Mouse (Mus musculus) cortical plate, adult 2 months (tissue): ENCODE measurements around the gene Rap1gap. TPM values are rescaled to one million over a fixed set of nuclear protein-coding genes. Genes with fewer than 3 reads are reported as not detected.

Experiments used
- H3K27ac ChIP-seq: fragments of 200-500 bp; 2 replicates; pipeline ENCODE4 v1.5.1; 2012; ENCODE audit warnings: low read length, control low read depth, inconsistent platforms; ENCODE audit not compliant: insufficient read depth
- H3K4me1 ChIP-seq: fragments of 200-500 bp; 2 replicates; pipeline ENCODE4 v1.6.1; 2011; ENCODE audit warnings: low read length; ENCODE audit not compliant: control insufficient read depth, insufficient read depth
- H3K4me3 ChIP-seq: fragments of 200-500 bp; 2 replicates; pipeline ENCODE4 v1.5.1; 2011; ENCODE audit warnings: mild to moderate bottlenecking, low read length, control low read depth; ENCODE audit not compliant: insufficient read depth
- CTCF ChIP-seq: fragments of 200-500 bp; IDR thresholded peaks from 2 replicates; pipeline ENCODE4 v1.5.1; 2011; ENCODE audit warnings: mild to moderate bottlenecking, control low read depth, low read length; ENCODE audit not compliant: insufficient read depth; ENCODE audit errors: extremely low read depth
- POLR2A ChIP-seq: fragments of 200-500 bp; IDR thresholded peaks from 2 replicates; pipeline ENCODE4 v1.6.1; 2011; ENCODE audit warnings: mild to moderate bottlenecking, low read length, control low read depth; ENCODE audit not compliant: insufficient read depth; ENCODE audit errors: extremely low read depth
- polyA plus RNA-seq: library from polyadenylated mRNA; depleted of rRNA; stranded (reverse); fragments of >200 nt; gene quantifications from 2 replicates; pipeline ENCODE4 v1.2.3, GENCODE M21; 2012

Gene Rap1gap
- polyA plus RNA-seq, 1 experiment: 383 TPM

DNA sequence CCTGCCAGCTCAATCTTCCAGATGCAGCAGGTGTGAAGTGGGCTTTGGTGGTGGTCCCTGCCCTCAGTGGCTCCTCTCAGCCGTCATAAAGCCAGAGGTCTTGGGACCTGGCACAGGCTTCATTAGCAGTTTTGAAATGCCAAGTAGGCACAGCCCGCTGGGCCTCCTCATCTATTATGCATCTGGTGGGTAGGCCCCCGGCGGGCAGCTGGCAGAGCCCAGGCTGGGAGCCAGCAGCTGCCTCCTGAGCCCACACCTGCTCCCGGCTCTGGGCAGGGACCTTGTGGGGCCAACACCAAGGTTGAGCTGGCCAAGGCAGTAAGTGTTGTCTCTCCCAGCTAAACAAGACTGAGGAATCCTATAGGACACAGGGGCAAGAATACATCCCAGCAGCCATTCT is 21.8 kb downstream of the Rap1gap start:
- H3K4me3 ChIP-seq: no peak overlapping the region
- H3K27ac ChIP-seq: no peak overlapping the region
- TF ChIP-seq CTCF (no peak), POLR2A (no peak)
- H3K4me1 ChIP-seq: peaks cover 9% of the 10 kb centered on the region

GRCm38 (mm10) chr4:137687234-137687825 is 22.8 kb downstream of the Rap1gap start:
- no peak overlapping the region for H3K4me3 ChIP-seq
- peaks cover 8% of the 10 kb centered on the region for H3K4me1 ChIP-seq
- no peak overlapping the region for H3K27ac ChIP-seq
- TF ChIP-seq POLR2A (no peak), CTCF (no peak)

DNA sequence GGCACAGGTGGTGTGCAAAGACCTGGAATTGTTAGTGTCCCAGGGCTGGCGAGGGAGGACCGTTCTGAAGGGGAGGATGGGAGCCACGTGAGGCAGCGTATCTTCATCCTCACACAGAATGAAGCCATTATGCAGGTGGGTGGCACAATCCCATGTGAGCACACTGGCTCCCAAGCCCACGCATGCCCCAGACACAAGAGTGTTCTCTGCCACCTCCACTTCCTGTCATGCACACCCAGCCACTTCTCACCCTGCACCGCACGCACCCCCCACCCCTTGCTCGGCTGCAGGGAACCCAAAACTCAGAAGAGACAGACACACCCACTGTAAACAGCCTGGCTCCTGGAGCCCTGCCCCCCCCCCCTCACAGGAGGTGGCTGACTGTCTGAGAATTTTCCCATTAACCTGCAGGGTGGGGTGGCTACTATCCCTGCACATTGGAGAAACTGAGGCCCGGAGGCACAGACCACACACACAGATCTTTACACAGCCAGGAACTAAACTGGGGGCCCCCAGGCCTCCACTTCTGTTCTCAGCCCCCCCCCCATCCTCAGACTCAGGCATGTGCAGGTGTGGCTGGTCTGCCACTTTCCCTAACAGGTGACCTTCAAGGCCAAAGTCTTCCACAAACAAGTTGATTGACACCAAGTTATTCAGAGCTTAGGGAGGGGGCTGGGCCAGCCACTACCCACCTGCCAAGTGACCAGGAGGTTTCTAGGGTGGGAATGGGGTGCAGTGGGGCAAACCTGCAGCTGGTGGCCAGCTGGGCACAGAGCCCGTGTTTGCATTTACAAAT is 27.8 kb downstream of the Rap1gap start:
- no peak for TF ChIP-seq POLR2A
- TF ChIP-seq CTCF: no peak
- no peak overlapping the region for H3K4me3 ChIP-seq
- no peak overlapping the region for H3K27ac ChIP-seq
- H3K4me1 ChIP-seq: peaks cover 8% of the 10 kb centered on the region

GRCm38 (mm10) chr4:137695300-137695699 is 30.8 kb downstream of the Rap1gap start:
- H3K4me1 ChIP-seq: peaks cover 19% of the 10 kb centered on the region
- H3K27ac ChIP-seq: no peak overlapping the region
- H3K4me3 ChIP-seq: no peak overlapping the region
- TF ChIP-seq POLR2A (no peak), CTCF (no peak)

DNA sequence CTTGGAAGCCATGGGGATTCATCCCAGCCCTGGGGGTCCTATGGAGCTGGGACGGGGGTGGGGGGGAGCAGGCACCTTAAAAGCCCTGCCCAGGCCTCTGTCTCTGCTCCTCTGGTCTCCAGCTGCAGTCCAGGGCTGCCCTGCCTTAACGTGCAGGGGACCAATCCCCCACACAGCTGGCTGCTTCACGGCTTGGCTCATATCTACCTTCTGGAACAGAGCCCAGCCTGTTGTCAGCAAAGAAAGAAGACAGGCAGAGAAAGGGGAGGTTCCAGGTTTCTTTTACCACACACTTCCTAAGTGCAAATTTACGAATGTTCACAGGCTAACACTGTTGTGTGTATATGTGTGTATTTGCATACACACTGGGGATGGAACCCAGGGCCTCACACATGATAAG is 31.4 kb downstream of the Rap1gap start:
- TF ChIP-seq POLR2A (no peak), CTCF (no peak)
- Histone ChIP-seq H3K4me3 (no peak overlapping the region), H3K27ac (no peak overlapping the region), H3K4me1 (peaks cover 19% of the 10 kb centered on the region)

- Histone ChIP-seq H3K4me1 (peaks cover 16% of the 10 kb centered on the region), H3K27ac (no peak overlapping the region)
Observed at GRCm38 (mm10) chr4:137697156-137697885, 32.8 kb downstream of the Rap1gap start.

DNA sequence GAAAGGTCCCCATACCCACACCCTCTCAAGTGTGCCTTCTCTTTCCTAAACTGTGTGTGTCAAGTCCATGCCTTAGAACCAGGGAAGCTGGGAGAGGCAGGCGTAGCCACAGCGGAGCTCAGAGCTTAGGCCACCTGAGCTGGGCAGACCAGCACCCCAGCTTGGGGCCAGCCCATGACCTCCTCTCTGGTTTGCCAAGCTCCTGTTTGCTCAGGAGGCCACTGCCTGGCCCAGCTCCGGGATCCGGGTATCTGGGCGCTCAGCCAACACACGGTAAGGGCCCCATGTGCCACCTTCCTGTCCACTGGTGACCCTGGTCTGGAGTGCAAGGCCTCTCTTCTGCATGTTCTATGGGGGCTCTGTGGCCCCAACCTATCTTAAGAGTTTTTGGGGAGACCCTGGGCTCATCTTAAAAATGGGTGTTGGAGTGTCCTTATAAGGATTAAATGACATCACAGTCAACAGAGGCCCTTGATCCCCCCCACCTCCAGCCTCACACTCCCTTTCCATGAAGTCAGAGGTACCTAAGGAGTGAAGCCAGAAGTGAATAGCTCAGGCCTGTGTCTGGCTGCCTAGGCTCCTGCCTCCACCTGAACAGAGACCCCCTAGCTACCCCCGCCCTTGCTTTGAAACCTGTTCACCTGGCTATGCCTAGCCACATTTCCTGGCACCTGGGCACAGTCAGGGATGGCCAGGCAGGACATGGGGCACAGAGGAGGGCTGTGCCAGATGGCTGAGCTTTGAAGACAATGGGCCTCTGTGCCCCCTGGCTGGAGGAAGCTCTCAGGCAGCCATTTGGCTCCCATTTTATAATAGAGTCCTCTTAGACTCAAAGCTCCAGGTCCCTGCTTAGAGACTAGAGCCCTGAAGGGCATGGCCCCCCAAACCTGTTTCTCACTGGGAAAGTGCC is 33.8 kb downstream of the Rap1gap start:
- no peak overlapping the region for H3K27ac ChIP-seq
- peaks cover 16% of the 10 kb centered on the region for H3K4me1 ChIP-seq
- H3K4me3 ChIP-seq: no peak overlapping the region
- TF ChIP-seq POLR2A (no peak), CTCF (no peak)

More at GRCm38 (mm10) chr4:137697156-137697885, 32.8 kb downstream of the Rap1gap start:
- TF ChIP-seq CTCF: no peak
- TF ChIP-seq POLR2A: no peak
- H3K4me3 ChIP-seq: no peak overlapping the region

DNA sequence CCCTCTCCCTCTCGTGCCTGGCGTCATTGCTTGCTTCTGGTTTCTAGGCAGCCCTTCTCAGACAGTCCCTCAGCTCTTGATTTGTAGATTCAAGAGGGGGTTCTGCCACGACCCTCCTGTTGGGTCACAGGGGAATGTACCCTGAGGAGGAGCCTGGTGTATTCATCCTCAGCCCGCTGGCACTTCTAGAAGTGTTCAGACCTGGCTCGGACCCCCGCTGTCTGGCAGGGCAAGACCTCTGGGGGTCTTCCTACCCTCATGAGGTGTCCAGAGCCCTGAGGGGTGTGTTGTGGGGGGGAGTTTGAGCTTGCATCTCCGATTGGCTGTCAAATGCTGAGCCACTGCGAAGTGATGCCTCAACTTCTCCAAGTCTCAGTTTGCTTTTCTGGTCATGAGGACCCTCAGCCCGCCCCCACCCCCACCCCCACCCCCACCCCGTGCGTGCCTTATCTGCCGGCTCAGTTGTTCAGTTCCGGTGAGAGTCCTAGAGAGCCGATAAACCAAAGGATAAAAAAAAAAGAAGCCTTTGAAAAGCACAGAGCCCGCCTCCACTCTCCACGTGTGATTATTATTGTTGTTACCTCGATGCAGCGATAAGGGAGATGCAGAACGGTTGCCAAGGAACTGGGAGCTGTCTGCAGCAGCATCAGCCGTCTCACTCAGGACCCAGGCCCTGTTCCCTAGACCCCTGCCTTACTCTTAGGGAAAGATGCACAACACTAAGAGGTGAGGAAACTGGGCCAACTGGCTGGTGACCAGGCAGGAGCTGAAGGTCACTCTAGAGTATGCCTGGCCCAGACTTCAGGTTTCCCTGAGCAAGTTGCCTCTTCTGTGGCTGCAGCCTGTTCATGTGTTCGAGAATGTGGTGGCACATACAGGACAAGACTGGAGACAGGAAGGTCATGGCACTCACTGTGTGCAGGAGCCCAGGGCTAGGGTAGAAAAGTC is 35.0 kb downstream of the Rap1gap start:
- peaks cover 16% of the 10 kb centered on the region for H3K4me1 ChIP-seq
- H3K27ac ChIP-seq: no peak overlapping the region
- H3K4me3 ChIP-seq: no peak overlapping the region
- TF ChIP-seq POLR2A: no peak
- TF ChIP-seq CTCF: no peak
